Mouse (Mus musculus): Measurements from ENCODE around the gene Tmem178b. TPM values are rescaled to one million over a fixed set of nuclear protein-coding genes. Genes with fewer than 3 reads are reported as not detected.

The Tmem178b gene
- total RNA-seq, 2 experiments from 2014 or later, result 10.5 to 26.1 TPM

- DNase-seq, result no peak
Observed at GRCm38 (mm10) chr6:39917729-39918128, 44.7 kb downstream of the Tmem178b start.

GRCm38 (mm10) chr6:39919011-39919709, 46.1 kb downstream of the Tmem178b start:
- no peak for DNase-seq

- no peak for DNase-seq
Observed at GRCm38 (mm10) chr6:39926442-39926841, 53.4 kb downstream of the Tmem178b start.

DNA sequence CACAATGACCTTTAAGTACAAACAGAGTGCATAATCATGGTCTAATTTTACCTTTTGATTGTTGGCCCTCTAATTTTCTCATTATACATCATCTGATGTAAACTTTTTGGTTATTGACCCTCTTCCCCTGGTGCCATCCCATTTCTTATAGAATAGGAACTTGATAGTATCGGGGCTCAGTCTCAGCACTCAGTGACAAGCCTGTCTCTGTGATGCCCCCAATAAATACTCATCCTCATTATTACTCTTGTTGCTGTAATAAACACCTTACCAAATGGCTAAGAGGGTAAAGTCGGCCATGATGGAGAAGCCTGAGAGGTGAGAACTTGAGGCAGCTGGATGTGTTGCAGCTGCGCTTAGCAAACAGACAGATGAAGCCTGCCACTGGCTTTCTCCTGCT, 63.5 kb downstream of the Tmem178b start:
- no peak for DNase-seq

- no peak for DNase-seq
Observed at GRCm38 (mm10) chr6:39940920-39941319, 67.8 kb downstream of the Tmem178b start.

DNA sequence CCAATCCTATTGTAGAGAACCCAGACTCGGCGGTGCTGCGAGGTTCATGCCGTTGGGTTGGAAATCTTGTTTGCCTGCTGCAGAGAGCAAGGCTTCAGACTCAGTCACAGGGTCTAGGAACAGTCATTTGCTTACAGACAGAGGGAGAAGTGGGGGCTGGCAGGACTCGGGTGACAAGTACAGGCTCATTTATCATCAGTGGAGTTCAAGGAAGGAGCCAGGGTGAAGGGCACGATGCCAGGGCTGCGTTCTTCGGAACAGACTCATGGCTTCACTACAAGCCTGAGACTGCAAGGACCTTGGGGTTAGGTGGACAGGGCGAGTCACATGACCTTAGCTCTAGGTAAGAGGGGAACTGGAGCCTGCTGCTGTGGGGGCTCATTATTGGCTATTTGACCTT, 71.8 kb downstream of the Tmem178b start:
- peak; percentile 84 to 88 for DNase-seq

DNA sequence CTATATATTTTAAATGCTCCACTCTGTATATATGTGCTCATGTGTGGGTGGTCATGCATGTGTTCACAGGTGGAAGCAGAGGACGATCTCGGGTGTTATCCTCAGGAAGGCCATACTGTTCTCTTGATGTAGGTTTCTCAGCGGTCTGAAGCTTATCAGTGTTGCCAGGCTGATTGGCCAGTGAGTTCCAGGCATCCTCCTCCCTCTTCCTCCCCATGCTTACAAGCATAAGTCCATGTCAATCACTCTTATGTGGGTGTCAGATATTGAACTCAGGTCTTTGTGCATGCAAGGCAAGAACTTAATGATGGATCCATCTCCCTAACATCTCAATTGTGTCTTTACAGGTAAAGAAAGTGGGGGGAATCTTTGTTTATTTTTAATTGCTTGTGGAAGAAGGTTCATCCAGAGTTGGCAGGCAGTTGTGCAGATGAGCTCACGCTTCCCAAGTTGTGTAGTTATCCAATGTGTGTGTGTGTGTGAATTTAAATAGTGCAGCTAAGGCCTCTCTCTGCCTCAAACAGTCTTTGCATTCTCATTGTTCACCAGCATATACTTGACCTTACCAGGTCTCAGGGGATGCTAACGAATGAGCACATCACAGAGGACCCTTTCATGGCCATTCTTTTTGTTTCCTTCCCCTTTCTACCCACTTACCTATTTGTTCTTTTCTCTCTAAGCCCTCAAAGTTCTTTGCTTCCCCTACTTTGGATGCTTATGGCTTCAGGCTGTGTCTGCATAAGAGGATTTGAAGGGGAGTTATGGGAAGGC, 72.8 kb downstream of the Tmem178b start:
- no peak for DNase-seq

DNA sequence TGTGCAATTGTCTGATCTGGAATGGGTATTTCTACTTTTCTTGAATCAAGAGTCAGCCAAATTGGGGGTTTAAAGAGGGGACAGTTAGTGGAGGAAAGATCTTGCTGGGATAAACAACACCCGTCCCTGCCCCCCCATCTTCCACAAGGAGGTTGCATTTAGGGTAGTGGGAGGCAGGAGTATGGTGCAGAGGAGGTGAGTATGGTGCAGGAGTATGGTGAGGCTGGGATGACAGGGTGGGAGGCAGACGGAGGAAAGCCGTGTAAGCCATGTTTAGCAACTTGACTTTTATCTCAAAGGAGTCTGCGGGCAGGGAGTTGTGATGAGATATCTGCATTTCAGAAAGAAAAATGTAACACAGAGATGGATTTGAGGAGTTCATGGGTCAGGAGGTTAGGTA, 73.5 kb downstream of the Tmem178b start:
- DNase-seq, result no peak

DNA sequence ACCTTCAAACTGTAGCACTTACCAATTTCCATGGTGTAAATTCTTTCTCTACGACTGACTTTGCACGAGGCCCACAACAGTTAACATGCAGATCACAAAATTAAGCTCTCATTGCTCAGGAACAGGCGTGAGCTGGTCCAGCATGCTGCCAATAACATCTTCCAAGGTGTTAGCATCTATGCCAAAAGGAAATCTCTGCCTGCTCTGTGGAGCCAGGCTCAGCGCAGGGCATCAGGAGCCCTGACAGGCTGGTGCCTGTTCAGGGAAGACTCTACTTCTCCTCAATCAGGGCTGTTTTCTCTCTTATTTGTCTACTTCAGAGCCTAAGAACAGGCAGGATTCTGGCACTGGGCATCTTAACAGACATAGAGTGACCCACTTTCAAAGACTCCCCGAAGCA, 80.9 kb downstream of the Tmem178b start:
- no peak for DNase-seq

DNA sequence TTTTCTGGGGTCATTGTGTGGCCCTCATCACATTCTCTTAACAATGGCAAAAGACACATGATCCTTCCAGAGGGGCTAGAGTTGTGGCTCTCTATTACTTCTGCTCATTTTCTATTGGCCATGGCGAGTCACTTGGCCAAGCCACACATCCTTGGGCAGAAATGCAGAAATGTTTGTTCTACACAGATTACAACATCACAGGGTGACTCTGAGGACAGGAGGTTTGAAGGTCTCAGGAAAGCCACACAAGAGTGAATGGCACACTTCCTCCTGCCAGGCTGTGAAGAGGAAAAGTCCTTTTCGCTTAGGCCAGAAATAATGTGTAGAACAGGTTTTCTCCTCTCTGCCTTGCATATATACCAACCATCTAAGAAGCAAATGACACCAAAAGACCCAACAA, 82.1 kb downstream of the Tmem178b start:
- peak; percentile 16 to 38 for DNase-seq

- DNase-seq, result no peak
Observed at GRCm38 (mm10) chr6:39964606-39965005, 91.5 kb downstream of the Tmem178b start.

GRCm38 (mm10) chr6:39970281-39970680, 97.2 kb downstream of the Tmem178b start:
- no peak for DNase-seq

GRCm38 (mm10) chr6:39978942-39979341, 105.9 kb downstream of the Tmem178b start:
- DNase-seq, result no peak

GRCm38 (mm10) chr6:39990772-39991171, 117.7 kb downstream of the Tmem178b start:
- DNase-seq, result no peak

DNA sequence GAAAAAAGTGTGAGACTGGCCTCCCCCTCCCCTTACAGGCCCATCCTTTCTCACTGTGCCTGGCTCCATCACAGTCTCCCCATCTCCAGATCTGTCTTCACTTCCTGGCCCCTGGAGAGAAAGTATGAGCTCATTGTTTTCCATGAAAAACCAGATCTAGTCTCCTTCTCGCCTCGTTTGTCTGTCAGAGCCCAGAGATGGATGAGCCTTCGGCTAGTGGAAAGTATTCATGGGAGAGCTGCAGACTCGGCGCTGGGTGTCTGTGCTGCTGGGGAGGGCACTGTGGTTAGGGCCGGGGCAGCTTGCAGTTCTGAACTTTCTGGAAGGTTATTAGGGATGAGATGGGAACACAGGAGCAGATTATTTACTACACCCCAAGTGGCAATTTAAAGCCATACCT, 118.9 kb downstream of the Tmem178b start:
- no peak for DNase-seq

- no peak for DNase-seq
Observed at GRCm38 (mm10) chr6:40006006-40006765, 133.1 kb downstream of the Tmem178b start.

GRCm38 (mm10) chr6:40008166-40008907, 135.3 kb downstream of the Tmem178b start:
- DNase-seq, result no peak

DNA sequence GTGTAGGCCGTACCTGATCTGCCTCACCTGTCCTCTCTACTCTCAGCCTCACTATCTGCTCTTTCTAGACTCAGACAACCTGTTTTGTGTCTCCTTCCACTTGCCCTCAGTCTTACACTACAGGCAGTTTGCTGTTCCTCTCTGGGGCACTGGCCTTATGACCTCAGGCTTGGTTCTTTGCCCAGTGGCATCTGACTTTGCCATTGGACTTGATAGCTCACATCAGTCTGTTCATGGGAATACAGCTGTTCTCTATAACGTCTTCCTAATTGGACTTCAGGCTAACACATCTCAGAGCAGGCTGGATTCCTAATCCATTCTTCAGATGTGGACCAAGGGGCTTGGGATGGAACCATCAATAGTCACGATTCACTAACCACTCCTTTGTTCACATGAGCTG, 136.6 kb downstream of the Tmem178b start:
- DNase-seq, result no peak

DNA sequence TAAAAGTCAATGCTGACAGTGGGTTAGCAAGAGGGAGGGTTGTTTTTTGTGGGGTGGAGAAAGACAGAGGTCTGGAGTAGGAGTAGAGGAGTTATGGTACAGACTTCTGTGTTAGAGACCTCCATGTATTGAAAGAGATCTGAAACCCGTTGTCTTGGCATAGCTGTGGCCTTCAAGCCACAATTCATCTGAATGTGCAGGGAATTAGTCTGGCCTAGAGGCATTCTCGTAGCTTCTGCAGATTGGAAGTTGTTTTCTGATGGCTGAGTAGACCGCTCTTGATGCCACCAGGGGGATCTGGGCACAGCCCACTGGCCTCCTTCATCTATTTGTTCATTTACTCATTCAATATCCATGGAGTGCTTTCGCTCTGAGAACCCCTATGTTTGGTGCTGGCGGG, 138.0 kb downstream of the Tmem178b start:
- DNase-seq, result no peak

GRCm38 (mm10) chr6:40011609-40012008, 138.5 kb downstream of the Tmem178b start:
- peak; percentile 13 to 20 for DNase-seq

DNA sequence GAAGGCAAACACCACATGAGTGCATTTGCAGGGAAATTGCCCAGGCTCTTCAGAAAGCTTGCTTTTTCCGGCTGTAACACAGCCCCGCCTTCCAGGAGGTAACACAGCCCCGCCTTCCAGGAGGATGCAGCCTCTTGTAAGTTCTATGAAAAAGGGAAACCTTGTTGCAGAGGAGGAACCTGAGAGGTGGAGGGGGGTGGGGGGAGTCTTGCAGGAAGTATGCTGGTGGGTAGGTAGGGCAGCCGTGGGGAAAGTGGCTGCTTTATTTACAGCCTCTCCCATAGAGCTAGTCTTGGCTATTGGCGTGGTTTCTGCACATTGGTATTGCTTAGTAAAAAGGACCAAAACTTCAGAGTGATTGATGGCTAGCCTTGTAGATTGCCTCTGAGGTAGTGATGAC, 140.3 kb downstream of the Tmem178b start:
- no peak for DNase-seq

GRCm38 (mm10) chr6:40015185-40015584, 142.1 kb downstream of the Tmem178b start:
- DNase-seq, result no peak
